Mouse (Mus musculus) adrenal gland, adult 18-20 months (tissue): ENCODE measurements around the gene Wwc2. TPM values are rescaled to one million over a fixed set of nuclear protein-coding genes. Genes with fewer than 3 reads are reported as not detected.
"Not testable (repeated sequence)": the region's sequence is repeated elsewhere in the genome, so short reads cannot be mapped to it uniquely, and the experiment has no call there.

Source experiments
- DNase-seq, 2 experiments: peaks; one replicate each; pipeline ENCODE4 v3.0.0; 2021 to 2022; ENCODE audit warnings: low spot score in 2 of 2
- total RNA-seq, 2 experiments: library from RNA; stranded (reverse); gene quantifications; 1 replicate in 1 of 2; 2 replicates in 1 of 2; pipeline ENCODE4 v1.2.3; 2021

Wwc2 gene
- total RNA-seq, 2 experiments from 2014 or later: 22.1 to 24.3 TPM

DNA sequence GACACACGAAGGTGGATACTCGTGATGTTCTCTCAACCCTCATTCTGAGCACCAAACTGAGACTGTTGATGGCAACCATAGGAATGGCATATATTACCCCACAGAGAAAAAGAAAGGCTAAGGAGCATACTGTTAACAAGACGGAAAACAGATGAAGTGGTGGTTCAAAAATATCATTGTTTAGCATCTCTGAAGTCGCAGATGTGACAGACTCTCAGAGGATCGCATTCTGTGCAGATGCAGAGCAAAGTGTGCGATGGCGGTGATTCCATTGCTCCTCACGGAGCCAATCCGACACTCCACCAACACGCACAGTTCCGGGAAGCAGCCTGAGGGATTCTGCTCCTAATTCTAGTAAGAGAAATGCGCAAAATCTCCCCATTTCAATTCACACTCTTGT, 131.5 kb downstream of the Wwc2 start:
- no peak for DNase-seq

- no peak for DNase-seq
These were observed 137.4 kb downstream of the Wwc2 start for GRCm38 (mm10) chr8:47853356-47853755.

- DNase-seq: no peak
These were observed 138.0 kb downstream of the Wwc2 start for GRCm38 (mm10) chr8:47852737-47853136.

DNA sequence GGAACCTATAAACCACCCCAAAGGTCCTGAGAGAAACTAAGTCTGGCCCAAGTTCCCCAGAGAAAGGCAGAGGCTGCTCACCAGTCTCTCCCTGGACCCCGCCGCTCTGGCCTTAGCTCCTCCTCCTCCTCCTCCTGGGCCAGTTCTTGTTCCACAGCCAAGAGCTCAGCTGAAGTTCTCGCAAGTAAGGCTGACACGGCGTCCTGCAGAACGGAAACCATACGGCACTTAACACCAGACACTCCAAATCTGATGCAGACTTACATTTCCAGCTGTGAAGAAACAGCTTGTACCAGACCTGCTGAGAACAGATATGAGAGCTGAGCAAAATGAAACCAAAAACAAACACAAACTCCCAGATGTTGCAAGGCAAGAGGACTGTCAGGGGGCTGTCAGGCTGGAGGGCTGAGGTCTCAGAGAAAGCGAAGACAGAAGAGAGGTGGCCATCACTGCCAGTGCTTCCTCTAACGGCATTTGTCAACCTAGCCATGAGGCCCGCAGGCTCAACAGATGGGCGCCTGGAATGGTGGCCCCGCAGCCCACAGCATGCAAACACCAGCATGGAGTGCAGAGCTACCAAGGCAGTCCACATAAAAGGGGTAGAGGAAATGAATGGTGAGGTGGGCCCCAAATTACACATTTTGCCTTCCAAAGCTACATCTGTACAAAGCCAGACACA, 138.8 kb downstream of the Wwc2 start:
- DNase-seq: no peak

- no peak for DNase-seq
These were observed 140.9 kb downstream of the Wwc2 start for GRCm38 (mm10) chr8:47849842-47850241.

GRCm38 (mm10) chr8:47847931-47848330, 142.8 kb downstream of the Wwc2 start:
- DNase-seq: no peak

- DNase-seq: no peak
These were observed 143.6 kb downstream of the Wwc2 start for GRCm38 (mm10) chr8:47847161-47847560.

- peak in 1 of 2 experiments; percentile 32 for DNase-seq
These were observed 144.8 kb downstream of the Wwc2 start for GRCm38 (mm10) chr8:47845956-47846355.

DNA sequence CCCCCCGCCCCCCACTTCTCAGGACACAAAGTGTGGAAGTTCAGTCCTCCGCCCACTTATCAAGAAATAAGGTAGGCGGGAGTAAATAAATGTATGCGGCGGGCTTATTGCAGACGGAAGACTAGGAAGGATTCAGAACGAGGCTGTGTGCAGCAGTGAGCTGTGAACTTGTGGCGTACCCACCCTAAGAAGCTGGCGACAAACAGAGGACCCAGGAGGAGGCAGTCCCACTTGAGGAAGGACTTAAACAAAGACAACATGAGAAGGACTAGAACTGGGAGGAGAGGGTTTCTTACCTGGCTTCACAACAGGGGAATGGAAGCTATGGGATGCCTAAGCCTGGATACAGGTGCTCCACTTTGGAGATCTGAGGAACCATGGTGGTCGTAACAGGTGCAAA, 147.1 kb downstream of the Wwc2 start:
- no peak for DNase-seq

- no peak for DNase-seq
These were observed 147.7 kb downstream of the Wwc2 start for GRCm38 (mm10) chr8:47843063-47843462.

DNA sequence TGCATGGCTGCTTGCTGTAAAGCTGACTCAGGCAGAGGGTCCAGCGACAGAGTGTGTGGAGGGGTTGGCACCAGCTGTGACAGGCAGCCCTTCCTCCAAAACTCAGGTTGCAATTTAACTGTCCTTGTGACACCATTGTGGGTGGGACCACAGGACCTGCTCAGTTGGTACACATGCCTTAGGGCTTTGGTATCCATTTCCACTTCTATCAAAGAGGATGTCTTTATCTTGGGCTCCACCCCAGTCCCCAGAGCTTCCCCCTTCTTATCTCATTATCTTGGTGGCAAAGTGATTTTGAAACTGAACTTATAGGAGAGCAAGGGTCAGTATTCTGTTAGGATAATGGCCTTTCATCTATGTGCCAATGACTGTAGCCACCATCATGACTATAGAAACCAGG, 156.8 kb downstream of the Wwc2 start:
- DNase-seq: no peak

- no peak for DNase-seq
These were observed 158.1 kb downstream of the Wwc2 start for GRCm38 (mm10) chr8:47832616-47833015.

- DNase-seq: no peak
These were observed 163.8 kb downstream of the Wwc2 start for GRCm38 (mm10) chr8:47826911-47827310.

- no peak for DNase-seq
These were observed 165.1 kb downstream of the Wwc2 start for GRCm38 (mm10) chr8:47825596-47825995.

DNA sequence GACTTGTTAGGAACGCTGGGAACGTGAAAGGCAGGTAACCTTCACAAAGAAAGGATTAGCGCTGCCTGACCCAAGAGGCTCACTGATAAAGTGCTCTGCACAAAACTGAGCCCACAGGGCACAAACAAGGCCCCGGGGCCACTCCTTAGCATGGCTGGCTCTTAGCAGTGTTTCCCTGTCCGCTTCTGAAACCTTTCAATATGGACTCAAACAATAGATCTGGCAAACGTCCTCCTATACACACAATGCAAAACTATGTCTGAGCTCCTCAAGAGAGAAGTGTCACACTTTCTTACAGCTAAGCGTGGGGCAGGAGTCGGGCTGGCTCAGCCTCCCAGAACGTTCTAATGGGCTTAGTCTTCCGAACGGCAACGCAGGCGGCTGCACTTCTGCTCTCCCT, 166.5 kb downstream of the Wwc2 start, which contains the start of gene Cldn22:
Cldn22 (plus strand) TSS at position 301 of the 400 bp plus-strand sequence.
- no peak for DNase-seq

DNA sequence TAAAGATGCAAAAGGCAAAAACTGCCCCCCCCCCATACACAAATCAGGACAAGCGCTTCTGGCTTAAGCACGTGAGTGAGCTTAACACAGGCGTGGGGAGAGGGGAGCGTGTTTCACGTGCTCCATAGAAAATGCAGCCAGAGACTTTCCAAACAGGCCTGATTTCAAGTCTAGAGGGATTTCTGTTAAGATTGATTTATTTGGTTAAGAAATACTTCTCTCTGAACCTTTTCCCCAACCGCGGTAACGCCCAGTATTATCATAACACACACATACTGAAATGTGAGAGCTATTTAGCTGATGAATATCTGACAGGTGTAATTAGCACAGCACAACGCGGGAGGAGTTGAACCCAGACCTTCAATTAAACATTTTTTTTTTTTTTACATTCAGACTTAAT, 166.9 kb downstream of the Wwc2 start:
- DNase-seq: no peak

DNA sequence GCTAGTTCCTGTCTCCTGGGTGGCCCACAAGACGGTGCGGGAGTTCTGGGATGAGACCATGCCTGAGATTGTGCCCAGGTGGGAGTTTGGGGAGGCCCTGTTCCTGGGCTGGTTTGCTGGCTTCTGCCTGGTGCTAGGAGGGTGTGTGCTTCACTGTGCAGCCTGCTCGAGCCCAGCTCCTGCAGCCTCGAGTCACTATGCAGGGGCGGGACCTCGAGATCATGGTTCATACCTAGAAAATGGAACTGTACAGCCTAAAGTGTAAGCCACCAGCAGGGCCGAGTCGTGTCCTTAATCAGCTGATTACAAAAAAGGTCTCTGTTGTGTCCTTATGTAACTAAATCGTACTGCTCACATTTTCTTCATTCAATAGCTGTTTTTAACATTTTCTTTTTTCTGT, 168.2 kb downstream of the Wwc2 start:
- DNase-seq: not testable (repeated sequence)

- no peak for DNase-seq
These were observed 168.9 kb downstream of the Wwc2 start, which contains the start of gene Cldn24 for GRCm38 (mm10) chr8:47821843-47822242. Gene Cldn24 (plus strand): TSS chr8:47822143.

DNA sequence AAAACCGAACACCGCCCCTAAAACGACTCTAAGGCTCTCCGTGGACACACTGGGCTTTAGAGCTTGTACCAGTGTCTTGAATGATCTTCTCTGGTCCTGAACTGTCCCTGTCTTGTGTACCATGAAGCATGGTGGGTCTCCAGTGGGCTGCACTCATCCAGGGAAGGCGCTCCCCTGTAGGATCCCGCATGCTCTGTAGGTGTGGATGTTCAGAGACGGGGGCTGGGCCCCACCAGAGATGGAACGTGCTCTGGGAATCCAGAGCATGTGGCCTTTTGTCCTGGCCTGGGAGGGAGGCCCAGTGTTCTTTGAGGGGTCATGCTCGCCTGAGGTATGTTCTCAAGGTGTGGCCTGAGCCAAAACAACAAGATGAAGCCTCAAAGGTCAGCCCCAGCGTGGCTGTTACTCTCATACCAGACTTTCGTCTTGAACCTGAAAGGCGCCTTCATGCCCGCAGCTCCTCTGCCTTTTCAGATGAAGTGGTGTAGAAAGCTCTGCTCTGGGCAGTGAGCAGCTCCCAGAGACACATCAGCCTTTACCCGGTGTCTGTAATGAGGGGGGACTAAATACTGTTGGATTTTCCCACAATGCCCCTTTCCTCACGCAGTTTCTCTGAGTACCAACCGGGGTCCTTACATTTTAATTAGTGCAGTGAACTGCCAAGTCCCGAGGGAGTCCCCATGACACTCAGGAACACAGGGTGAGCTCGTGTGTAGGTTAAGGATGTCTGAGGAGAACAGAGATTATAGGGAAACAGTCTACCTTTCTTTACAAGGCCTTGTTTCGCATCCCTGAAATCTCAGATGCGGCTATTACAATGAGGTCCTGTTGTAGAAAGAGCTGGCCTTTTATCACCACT, 169.6 kb downstream of the Wwc2 start:
- DNase-seq: no peak

GRCm38 (mm10) chr8:47819034-47819433, 171.7 kb downstream of the Wwc2 start:
- DNase-seq: no peak

DNA sequence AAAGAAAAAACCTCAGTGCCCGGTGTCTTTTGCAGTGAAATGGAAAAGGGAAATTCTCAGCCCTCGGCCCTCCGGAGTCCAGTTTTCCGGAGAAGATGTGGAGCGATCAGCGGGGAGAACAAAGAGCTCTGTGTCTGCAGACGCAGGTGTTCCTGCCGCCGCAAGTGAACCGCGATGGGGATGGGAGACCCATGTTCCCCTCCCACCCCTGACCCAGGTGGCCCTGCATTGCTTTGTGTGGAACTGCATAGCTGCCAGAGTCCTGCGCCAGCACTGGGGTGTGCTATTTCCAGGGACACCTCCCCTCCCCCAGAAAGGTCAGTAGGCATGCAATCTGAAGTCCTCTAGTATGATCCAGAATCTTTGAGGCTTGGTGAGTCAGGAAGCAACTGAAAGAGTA, 179.5 kb downstream of the Wwc2 start:
- DNase-seq: no peak

GRCm38 (mm10) chr8:47810666-47811015, 180.1 kb downstream of the Wwc2 start:
- no peak for DNase-seq
